Mouse (Mus musculus) ES-Bruce4 (cell line): ENCODE results near the gene Golim4.

Experiments used
- CTCF ChIP-seq: IDR thresholded peaks from one replicate; pipeline ENCODE4 v1.8.1; 2011; ENCODE audit warnings: low read depth, low read length
- EP300 ChIP-seq: IDR thresholded peaks from 2 replicates; pipeline ENCODE4 v1.6.1; 2011; ENCODE audit warnings: low read depth, low read length; ENCODE audit not compliant: insufficient read depth
- POLR2A ChIP-seq: IDR thresholded peaks from one replicate; pipeline ENCODE4 v1.8.1; 2011; ENCODE audit warnings: low read length; ENCODE audit not compliant: insufficient read depth

GRCm38 (mm10) chr3:75895075-75895474, 61.7 kb downstream of the Golim4 start:
- no peak for TF ChIP-seq CTCF
- TF ChIP-seq POLR2A: no peak
- TF ChIP-seq EP300: no peak
